In genomic region chr19:17856741-17857140, GRCm38 (mm10) we compare ENCODE assay signal across 13 mouse cellular contexts. TPM values are rescaled to one million over a fixed set of nuclear protein-coding genes. Genes with fewer than 3 reads are reported as not detected.
DNase-seq lines count a peak whose midpoint lies in the region; ATAC-seq and TF ChIP-seq lines count a peak whose summit lies in the region.
"Had no signal": no experiment of that assay in that cellular context is flagged by ENCODE, and none has a peak within 500 bp of the region (broad histone marks: within the 10 kb centered on the region; RNA-seq: fewer than 3 reads in every experiment).

No protein-coding gene starts in this region.

- intact Hi-C loops in heart, adult 2 months (cut with DNase I): loop anchor here (1.0 kb wide), 1 partner anchor 692 kb away; no protein-coding TSS in a partner anchor
- intact Hi-C loops in left cerebral cortex, postnatal 36 days (cut with DNase I): loop anchor here (5.0 to 10.0 kb wide), 2 partner anchors 382 to 691 kb away; no protein-coding TSS in a partner anchor

- peaks cover 1% of the 10 kb centered on the region; the same call in 1 of the 2 replicates for H3K4me1 ChIP-seq in heart, adult 2 months (ENCODE audit: control insufficient read depth, insufficient read depth, low read length)
- no peaks in the 10 kb centered on the region for H3K4me1 ChIP-seq in MEL (ENCODE audit: control insufficient read depth in 1 of 2, insufficient read depth in 2 of 2, low read length in 2 of 2)
- H3K4me1 ChIP-seq: limb, embryonic 15.5 days had no signal

- H3K4me3 ChIP-seq in heart, adult 2 months: no peak overlapping the region
- H3K4me3 ChIP-seq in MEL (ENCODE audit: control insufficient read depth in 1 of 2, insufficient read depth in 1 of 2, low read depth in 2 of 2, low read length in 2 of 2): no peak overlapping the region
- H3K4me3 ChIP-seq: intestine, embryonic 15.5 days; limb, embryonic 15.5 days; midbrain, embryonic 12.5 days had no signal

- no peak for DNase-seq in heart, adult 2 months
- DNase-seq in heart, adult 11 months: no peak
- DNase-seq in left cerebral cortex, adult 18-20 months (ENCODE audit: low spot score in 2 of 2): peak; percentile 6 to 33
- no peak for DNase-seq in left cerebral cortex, postnatal 36 days (ENCODE audit: low spot score in 2 of 2)
- DNase-seq in 3T3-L1 (ENCODE audit: low read depth, low spot score) (peak; percentile 24), MEL (ENCODE audit: low read depth, low spot score) (peak; percentile 11)
- no peak for DNase-seq in thymus, postnatal 36 days
- DNase-seq: adrenal gland, postnatal 25 days had no signal

- TF ChIP-seq RAD21 in MEL (IDR thresholded peaks at IDR 0.05; ENCODE audit: low read depth, low read length): peak; percentile 37

- no peaks in the 10 kb centered on the region for H3K79me2 ChIP-seq in heart, adult 2 months (replicated peaks; ENCODE audit: control insufficient read depth, insufficient read depth, low read length)
- no peaks in the 10 kb centered on the region for H3K79me2 ChIP-seq in MEL (ENCODE audit: control insufficient read depth, insufficient read depth, low read length, poor library complexity)

- no peak overlapping the region for H3K9ac ChIP-seq in heart, adult 2 months (ENCODE audit: low read depth, low read length)
- H3K9ac ChIP-seq in MEL (ENCODE audit: control insufficient read depth, low read depth, low read length, poor library complexity, severe bottlenecking): no peak overlapping the region
- H3K9ac ChIP-seq: intestine, embryonic 15.5 days; limb, embryonic 15.5 days; midbrain, embryonic 12.5 days had no signal

- H3K27me3 ChIP-seq in heart, adult 2 months (ENCODE audit: control insufficient read depth, insufficient read depth, low read length): no peaks in the 10 kb centered on the region
- no peaks in the 10 kb centered on the region for H3K27me3 ChIP-seq in MEL (ENCODE audit: control insufficient read depth in 1 of 2, insufficient read depth in 2 of 2, low read length in 2 of 2)
- H3K27me3 ChIP-seq: intestine, embryonic 15.5 days; limb, embryonic 15.5 days; midbrain, embryonic 12.5 days had no signal

- no peaks in the 10 kb centered on the region for H3K36me3 ChIP-seq in heart, adult 2 months (ENCODE audit: control insufficient read depth, insufficient read depth, low read length)
- H3K36me3 ChIP-seq in MEL (ENCODE audit: control insufficient read depth in 1 of 2, insufficient read depth in 2 of 2, low read length in 2 of 2): no peaks in the 10 kb centered on the region
- H3K36me3 ChIP-seq: intestine, embryonic 15.5 days; limb, embryonic 15.5 days; midbrain, embryonic 12.5 days had no signal

- no peak for TF ChIP-seq EP300 in heart, adult 2 months (IDR thresholded peaks at IDR 0.05; ENCODE audit: insufficient read depth, low read depth, low read length)
- TF ChIP-seq EP300 in MEL (IDR thresholded peaks at IDR 0.05; ENCODE audit: low read depth in 1 of 2, low read length in 2 of 2): no peak

- no peak for TF ChIP-seq POLR2A in heart, adult 2 months (IDR thresholded peaks at IDR 0.05; ENCODE audit: insufficient read depth, low read depth, low read length)
- no peak for TF ChIP-seq POLR2A in MEL (IDR thresholded peaks at IDR 0.05; ENCODE audit: control insufficient read depth in 1 of 2, insufficient read depth in 1 of 2, low read depth in 1 of 2, low read length in 2 of 2, poor library complexity in 1 of 2)

- peak; percentile 83 for TF ChIP-seq CTCF in heart, adult 2 months (IDR thresholded peaks at IDR 0.05)
- TF ChIP-seq CTCF in MEL (IDR thresholded peaks at IDR 0.05 in 2 of 3, conservative IDR thresholded peaks at IDR 0.05 in 1 of 3; ENCODE audit: control insufficient read depth in 1 of 3, insufficient read depth in 1 of 3, low read depth in 2 of 3, low read length in 3 of 3, poor library complexity in 1 of 3, severe bottlenecking in 1 of 3): peak in 2 of 3 experiments; percentile 8 to 44; a peak in 2 of 6 replicates

- H3K9me3 ChIP-seq in MEL (replicated peaks; ENCODE audit: insufficient read depth, low read length): no peaks in the 10 kb centered on the region
- H3K9me3 ChIP-seq: intestine, embryonic 15.5 days; limb, embryonic 15.5 days; midbrain, embryonic 12.5 days had no signal

- no peak for ATAC-seq in CD4-positive, CD25-positive, alpha-beta regulatory T cell, adult 4 months
- ATAC-seq: intestine, embryonic 15.5 days had no signal

- H3K27ac ChIP-seq in heart, adult 2 months: no peak overlapping the region
- no peak overlapping the region for H3K27ac ChIP-seq in MEL (ENCODE audit: control insufficient read depth, low read depth, low read length)
- H3K27ac ChIP-seq: intestine, embryonic 15.5 days; limb, embryonic 15.5 days; midbrain, embryonic 12.5 days had no signal

- WGBS in heart, adult 2 months: 45% methylated on average over 3 of the region's 3 CpGs

TF ChIP-seq in MEL, 35 proteins besides CTCF, POLR2A, EP300 and RAD21:
- TF ChIP-seq MAX (IDR thresholded peaks at IDR 0.05; ENCODE audit: low read length) (no peak), JUND (IDR thresholded peaks at IDR 0.05; ENCODE audit: low read depth, low read length) (no peak), CHD1 (IDR thresholded peaks at IDR 0.05; ENCODE audit: low read depth, low read length) (no peak), SMC3 (IDR thresholded peaks at IDR 0.05; ENCODE audit: low read depth, low read length) (peak; percentile 60), TCF12 (IDR thresholded peaks at IDR 0.05; ENCODE audit: low read depth, low read length) (no peak), ZC3H11A (IDR thresholded peaks at IDR 0.05; ENCODE audit: low read depth, low read length) (no peak), CHD2 (IDR thresholded peaks at IDR 0.05; ENCODE audit: low read length) (no peak), POLR2AphosphoS2 (IDR thresholded peaks at IDR 0.05; ENCODE audit: low read length) (no peak)

RNA-seq across cellular contexts. Expression of gene Pcsk5, which starts 19.3 kb away (rescaled TPM):
- 1 to 10 TPM; 1.9 to 2.8 TPM for total RNA-seq in heart, adult 2 months (2021)
- polyA plus RNA-seq in heart, adult 2 months (2012; rRNA removed): 1.5 and 1.8 TPM in 2 replicates
- total RNA-seq in left cerebral cortex, adult 18-20 months (2021): 10 to 100 TPM in 1 of 2 experiments, 1 to 10 TPM in 1; 9.9 to 10.7 TPM
- total RNA-seq in left cerebral cortex, postnatal 36 days (2021): 10 to 100 TPM; 13.3 to 13.5 TPM
- not detected in 2 replicates for total RNA-seq in MEL (2012; rRNA removed)
- not detected for polyA plus RNA-seq in MEL (2012; ENCODE audit: insufficient read depth in 1 of 2, insufficient read length in 2 of 2, low read depth in 1 of 2, low replicate concordance in 2 of 2, missing spikeins in 1 of 2)
- polyA plus RNA-seq in CD4-positive, CD25-positive, alpha-beta regulatory T cell, adult 4 months (2017; shearing (Covaris generic)): not detected
- total RNA-seq: neutrophil, adult 5-6 weeks had no signal

Comparison
In these comparisons a context has a peak if more than half of its experiments do, and no peak if none do; other contexts are left out.
1. DNase-seq: peak in left cerebral cortex, adult 18-20 months (2 of 2), 3T3-L1 (single experiment) and MEL (single experiment); none in heart, adult 2 months (0 of 2), heart, adult 11 months (single experiment), left cerebral cortex, postnatal 36 days (0 of 2) and thymus, postnatal 36 days (0 of 2).